Mouse (Mus musculus) lung, adult 2 months (tissue): ENCODE results near the gene Fry.

Experiments
- CTCF ChIP-seq: fragments of 200-500 bp; IDR thresholded peaks from 2 replicates; pipeline ENCODE4 v1.5.1; 2011; ENCODE audit warnings: mild to moderate bottlenecking, low read length, control low read depth; ENCODE audit not compliant: insufficient read depth
- POLR2A ChIP-seq: fragments of 200-500 bp; IDR thresholded peaks from 2 replicates; pipeline ENCODE4 v1.6.1; 2011; ENCODE audit warnings: low read depth, mild to moderate bottlenecking, control low read depth, low read length, borderline replicate concordance; ENCODE audit errors: extremely low read depth

DNA sequence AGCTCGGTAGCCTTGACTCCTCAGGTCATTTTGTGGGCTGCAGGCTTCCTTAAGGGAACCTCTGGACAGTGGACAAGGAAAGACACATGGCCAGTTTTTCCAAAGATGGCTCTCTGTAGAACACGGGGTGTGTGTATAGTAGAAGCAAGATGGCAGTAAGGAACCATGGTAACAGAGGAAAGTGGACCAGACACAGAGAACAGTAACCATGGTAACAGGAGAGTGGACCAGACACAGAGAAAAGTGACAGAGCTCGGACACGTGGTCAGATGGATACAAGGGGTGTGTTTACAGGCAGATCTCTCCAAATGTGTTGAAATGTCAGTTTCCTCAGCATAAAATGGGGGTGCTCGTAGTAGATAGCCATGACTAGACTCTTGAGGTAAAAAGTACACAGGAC is 306.6 kb downstream of the Fry start:
- TF ChIP-seq POLR2A: no peak
- no peak for TF ChIP-seq CTCF
